Mouse (Mus musculus): ENCODE measurements around the gene Krt87.

The Krt87 gene

GRCm38 (mm10) chr15:101418950-101419349 lies 19.7 kb downstream of the Krt87 start:
- DNase-seq (ENCODE audit: low read depth, low spot score), result no peak

GRCm38 (mm10) chr15:101414807-101415565 lies 23.6 kb downstream of the Krt87 start:
- no peak for DNase-seq (ENCODE audit: low read depth, low spot score)

DNA sequence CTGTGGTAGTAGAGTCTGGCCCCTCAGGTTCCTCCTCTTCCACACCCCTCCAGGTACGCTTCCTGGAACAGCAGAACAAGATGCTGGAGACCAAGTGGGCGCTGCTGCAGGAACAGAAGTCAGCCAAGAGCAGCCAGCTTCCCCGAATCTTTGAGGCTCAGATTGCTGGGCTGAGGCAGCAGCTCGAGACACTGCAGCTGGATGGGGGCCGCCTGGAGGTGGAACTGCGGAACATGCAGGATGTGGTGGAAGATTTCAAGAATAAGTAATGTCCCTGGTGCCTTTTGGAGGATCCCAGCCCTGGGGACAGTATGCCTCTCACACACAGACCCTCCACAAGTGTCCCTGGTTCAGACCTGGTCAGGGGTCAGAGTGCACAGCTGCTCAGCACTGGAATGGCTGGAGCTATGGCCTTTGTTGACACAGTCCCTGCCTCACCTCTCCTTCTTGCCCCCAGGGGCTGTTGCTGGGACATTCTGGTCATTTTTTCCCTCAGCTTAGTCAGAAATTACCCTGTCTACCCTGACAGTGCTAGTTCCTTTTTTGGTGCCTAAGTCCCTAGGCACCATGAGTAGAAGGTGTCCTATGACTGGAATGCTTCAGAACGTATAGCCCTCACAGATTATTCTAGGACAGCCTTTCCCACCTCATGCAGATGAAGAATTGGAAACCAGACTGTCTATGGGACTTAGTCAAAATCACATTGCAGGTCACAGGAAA lies 24.5 kb downstream of the Krt87 start:
- DNase-seq (ENCODE audit: low read depth, low spot score), result no peak

DNA sequence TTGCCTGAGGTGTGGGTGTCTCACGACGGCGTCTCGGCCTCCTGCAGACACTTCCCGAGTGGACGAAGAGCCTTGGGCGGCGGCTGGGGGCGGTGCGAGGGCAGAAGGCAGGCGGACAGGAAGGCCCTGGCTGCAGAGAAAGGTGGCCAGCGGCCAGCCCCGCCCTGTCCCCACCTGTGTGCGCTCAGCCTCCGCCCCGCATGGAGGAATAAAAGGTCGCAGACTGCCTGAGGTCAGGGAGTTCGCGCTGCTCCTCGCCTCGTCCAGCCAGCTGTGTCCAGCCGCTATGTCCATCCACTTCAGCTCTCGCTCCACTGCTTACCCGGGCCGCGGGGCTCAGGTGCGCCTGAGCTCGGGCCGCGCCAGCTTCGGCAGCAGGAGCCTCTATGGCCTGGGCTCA lies 26.4 kb downstream of the Krt87 start:
- DNase-seq (ENCODE audit: low read depth, low spot score), result no peak

DNA sequence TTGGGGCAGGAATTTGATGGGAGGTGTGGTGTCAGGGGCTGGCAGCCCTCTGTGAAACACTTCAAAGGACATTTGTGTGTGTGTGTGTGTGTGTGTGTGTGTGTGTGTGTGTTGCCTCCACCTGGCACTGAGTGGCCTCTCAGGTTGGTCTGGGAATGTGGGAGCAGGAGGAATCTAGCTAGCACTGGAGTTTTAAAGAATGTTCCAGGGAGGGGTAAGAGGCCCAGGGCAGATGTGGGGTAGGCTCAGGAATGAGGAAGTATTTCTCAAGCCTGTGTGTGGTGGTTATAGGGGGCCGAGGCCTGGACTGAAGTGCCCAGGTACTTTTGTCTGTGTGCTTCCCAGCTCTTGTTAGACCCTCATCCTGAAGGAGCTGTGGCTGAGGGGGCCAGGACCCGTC lies 27.8 kb downstream of the Krt87 start, which contains the start of gene Krt7:
TSS of gene Krt7 (plus strand) at position 269 of the 400 bp plus-strand sequence.
- DNase-seq (ENCODE audit: low read depth, low spot score), result no peak

DNA sequence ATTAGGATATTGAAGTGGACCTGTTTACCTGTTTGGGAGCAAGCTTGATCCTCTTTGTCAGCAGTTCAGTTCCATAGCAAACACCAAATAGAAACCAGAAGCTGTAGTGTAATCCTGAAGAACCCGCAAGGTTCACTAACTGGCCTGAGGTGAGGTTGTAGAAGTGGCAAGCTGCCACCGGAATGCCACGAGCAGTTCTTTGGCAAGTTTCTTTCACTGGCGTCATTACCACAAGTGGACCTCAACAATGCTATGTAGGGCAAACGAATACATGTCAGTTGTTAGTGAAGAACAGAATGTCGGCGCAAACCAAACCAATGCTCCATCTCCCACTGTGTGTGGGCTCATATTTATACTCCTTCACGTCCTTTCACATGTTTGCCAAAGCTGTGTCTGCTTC lies 40.3 kb downstream of the Krt87 start:
- DNase-seq (ENCODE audit: low read depth, low spot score), result no peak

DNA sequence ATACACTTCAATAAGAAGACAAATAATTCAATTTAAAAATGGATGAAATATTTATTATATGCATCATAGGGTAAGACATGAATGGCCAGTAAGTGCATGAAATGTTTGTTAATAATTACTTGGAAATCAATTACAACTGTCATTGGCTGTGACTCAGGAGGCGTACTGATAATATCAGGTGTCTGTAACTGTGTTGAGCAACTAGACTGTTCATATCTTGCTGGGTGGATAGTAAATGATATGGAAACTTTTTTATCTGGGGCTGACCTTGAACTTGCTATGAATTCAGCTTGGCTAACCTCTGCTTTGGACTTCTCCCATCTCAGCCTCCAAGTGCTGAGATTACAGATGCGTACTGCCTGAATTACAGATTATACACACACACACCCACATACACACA lies 40.9 kb downstream of the Krt87 start:
- no peak for DNase-seq (ENCODE audit: low read depth, low spot score)

- DNase-seq (ENCODE audit: low read depth, low spot score), result no peak
Observed at GRCm38 (mm10) chr15:101396921-101397320, 41.7 kb downstream of the Krt87 start.

DNA sequence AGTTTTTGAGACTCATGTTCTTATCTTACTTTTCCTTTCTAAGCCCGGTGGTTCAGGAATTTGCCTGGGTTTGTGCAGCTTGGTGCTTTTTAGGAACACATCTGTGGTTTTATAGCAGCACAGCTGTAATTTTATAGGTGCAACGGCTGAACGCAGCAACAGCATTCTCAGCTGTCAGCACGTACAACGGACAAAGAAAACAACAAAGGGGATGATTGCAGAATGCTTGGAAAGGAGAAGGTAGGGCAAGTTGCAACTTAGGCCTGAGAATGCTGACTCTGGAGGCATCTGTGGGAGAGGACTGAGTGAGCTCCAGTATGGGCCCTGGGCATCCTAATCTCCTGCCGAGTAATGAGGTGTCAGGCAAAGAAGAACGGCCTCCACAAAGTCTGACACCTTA lies 42.1 kb downstream of the Krt87 start:
- peak; percentile 17 for DNase-seq (ENCODE audit: low read depth, low spot score)

DNA sequence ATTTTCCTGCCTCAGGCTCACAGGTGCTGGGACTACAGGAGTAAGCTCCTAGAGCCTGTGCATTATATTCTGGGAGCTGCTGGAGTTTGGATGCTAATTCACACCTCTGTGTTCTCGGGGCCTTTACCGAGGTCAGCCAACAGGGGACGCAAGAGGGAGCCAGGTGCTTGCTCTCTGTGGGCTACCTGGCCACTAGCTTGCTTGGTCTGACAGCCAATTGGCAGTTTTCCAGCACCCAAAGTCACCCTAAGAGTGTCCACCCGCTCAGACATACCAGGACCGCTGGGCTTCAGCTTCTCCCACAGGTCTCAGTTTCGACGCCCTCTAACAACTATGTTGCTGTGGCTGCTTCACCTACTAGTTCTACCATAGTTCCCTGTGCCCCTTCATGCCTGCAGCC lies 43.7 kb downstream of the Krt87 start:
- DNase-seq (ENCODE audit: low read depth, low spot score), result no peak

DNA sequence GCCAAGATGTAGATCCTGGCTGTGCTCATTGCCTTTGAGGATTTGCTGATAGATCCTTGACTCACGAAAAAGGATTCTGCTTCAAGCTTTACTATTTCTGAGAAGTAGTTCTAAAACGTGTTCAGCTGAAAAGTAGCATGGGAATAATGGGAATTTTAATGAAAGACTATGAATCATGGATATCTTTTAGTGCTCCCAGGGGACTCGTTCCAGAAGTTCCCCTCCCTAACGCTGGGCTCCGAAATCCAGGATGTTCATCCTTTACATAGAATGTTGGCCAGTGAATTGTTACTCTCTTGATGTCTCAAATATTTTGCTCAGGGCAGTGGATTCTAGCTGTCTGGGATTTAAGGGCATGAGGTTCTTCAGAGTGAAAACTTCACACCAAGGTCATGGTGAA lies 46.4 kb downstream of the Krt87 start:
- DNase-seq (ENCODE audit: low read depth, low spot score), result no peak

- no peak for DNase-seq (ENCODE audit: low read depth, low spot score)
Observed at GRCm38 (mm10) chr15:101390203-101390602, 48.4 kb downstream of the Krt87 start.

GRCm38 (mm10) chr15:101388034-101388541 lies 50.5 kb downstream of the Krt87 start:
- no peak for DNase-seq (ENCODE audit: low read depth, low spot score)

- no peak for DNase-seq (ENCODE audit: low read depth, low spot score)
Observed at GRCm38 (mm10) chr15:101387176-101387575, 51.4 kb downstream of the Krt87 start.

GRCm38 (mm10) chr15:101385064-101385463 lies 53.5 kb downstream of the Krt87 start:
- no peak for DNase-seq (ENCODE audit: low read depth, low spot score)

DNA sequence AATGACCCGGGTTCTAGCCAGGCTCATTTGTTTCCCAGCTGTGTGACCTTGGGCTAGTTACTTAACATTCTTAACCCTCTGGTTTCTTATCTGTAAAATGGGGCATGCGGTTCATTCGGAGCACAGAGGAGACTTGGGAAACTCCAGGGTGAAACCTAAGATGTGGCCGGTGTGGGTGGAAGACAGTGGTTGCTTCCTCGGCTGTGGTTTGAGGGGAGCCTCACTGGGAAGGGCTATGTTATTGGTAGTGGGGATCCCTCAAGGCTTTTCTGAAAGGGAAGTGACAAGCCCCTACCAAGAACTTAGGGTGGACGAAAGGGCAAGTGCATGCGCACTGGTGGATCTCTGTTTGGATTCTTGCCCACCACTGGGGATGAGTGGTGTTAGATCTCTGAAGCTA lies 54.0 kb downstream of the Krt87 start:
- DNase-seq (ENCODE audit: low read depth, low spot score), result no peak

DNA sequence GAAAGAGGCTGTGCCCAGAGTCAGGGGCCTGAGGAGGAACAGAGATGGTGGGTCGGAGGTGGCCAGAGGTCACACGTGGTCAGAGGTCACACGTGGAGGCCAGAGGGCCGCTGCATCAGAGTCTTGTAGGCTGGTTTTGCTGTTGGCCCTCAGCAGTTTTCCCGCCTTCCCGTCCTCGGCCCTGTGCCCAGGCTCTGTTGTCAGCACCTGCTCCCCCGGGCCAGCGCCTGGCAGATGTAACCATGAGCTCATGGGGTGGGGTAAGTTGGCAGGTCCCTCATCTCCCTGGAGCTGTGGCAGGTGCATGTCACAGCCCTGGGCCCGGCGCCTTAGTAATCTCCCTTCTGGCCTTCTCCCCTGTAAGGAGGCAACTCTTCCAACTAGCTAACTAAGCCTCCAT lies 55.8 kb downstream of the Krt87 start:
- DNase-seq (ENCODE audit: low read depth, low spot score), result no peak

DNA sequence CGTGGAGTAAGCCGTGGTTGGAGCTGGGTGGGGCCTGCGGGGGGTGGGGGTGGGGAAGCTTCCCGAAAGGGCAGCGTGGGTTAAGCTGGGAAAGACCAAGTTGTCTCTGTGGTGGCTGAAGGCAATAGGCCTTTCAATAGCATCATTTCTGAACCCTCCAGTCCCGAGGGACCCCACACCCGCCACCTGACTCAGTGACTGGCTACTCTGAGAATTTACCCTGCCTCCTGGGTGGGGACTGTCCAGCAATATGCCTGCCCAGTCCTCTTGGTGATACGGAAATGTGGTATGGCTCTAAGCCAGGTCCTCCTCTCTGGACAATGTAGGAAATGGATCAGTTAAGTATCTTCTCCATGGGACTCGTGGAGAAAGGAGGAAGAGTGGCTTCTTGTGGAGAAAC lies 56.8 kb downstream of the Krt87 start:
- no peak for DNase-seq (ENCODE audit: low read depth, low spot score)

All from embryo, embryonic 11.5 days (tissue).